In the genomic region with DNA sequence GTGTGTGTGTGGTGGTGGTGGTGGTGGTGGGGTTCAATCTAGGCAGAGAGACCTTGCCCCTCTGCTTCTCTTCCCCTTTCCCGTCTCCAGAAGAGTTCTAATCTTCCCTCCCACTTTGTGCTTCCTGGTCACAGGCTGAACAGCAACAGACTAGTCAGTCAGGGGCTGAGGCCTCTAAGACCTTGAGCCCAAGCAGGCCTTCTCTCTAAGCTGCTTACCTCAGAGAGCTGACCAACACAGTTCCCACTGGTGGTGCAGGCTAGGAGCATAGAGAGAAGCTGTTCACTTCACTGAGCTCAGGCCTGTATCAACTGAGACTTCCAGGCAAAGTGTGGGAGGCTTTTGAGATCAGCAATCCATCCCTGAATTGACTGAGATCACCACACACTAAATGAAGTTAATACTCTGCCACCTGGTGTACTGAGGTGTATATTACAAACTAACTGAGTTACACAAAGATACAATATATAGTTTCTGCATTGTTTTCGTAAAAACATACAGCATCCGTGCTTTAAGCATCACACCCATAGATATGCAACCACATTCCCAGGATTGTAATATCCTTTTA, we compare ENCODE assay signal across 12 mouse cellular contexts.
DNase-seq lines count a peak whose midpoint lies in the region; ATAC-seq and TF ChIP-seq lines count a peak whose summit lies in the region.
"Had no signal": no experiment of that assay in that cellular context is flagged by ENCODE, and none has a peak within 500 bp of the region (broad histone marks: within the 10 kb centered on the region; RNA-seq: fewer than 3 reads in every experiment).

No protein-coding gene starts in this region.

- no peaks in the 10 kb centered on the region for H3K36me3 ChIP-seq in intestine, postnatal 0 days (ENCODE audit: control insufficient read depth, insufficient read depth)
- no peaks in the 10 kb centered on the region for H3K36me3 ChIP-seq in intestine, embryonic 15.5 days
- no peaks in the 10 kb centered on the region for H3K36me3 ChIP-seq in forebrain, embryonic 14.5 days (ENCODE audit: control insufficient read depth, insufficient read depth, low read length)
- H3K36me3 ChIP-seq in midbrain, embryonic 13.5 days: no peaks in the 10 kb centered on the region
- no peaks in the 10 kb centered on the region for H3K36me3 ChIP-seq in heart, embryonic 11.5 days (ENCODE audit: control insufficient read depth, insufficient read depth, low read length)
- H3K36me3 ChIP-seq: embryonic facial prominence, embryonic 13.5 days; neural tube, embryonic 12.5 days had no signal

- no peak overlapping the region for H3K9ac ChIP-seq in intestine, postnatal 0 days (ENCODE audit: low read depth, low read length)
- H3K9ac ChIP-seq in intestine, embryonic 15.5 days: no peak overlapping the region
- no peak overlapping the region for H3K9ac ChIP-seq in forebrain, embryonic 14.5 days (ENCODE audit: low read length)
- H3K9ac ChIP-seq in midbrain, embryonic 13.5 days (replicated peaks): no peak overlapping the region
- no peak overlapping the region for H3K9ac ChIP-seq in heart, embryonic 11.5 days (ENCODE audit: low read depth, low read length)
- H3K9ac ChIP-seq: embryonic facial prominence, embryonic 13.5 days; neural tube, embryonic 12.5 days had no signal

- peak; percentile 35 for TF ChIP-seq CTCF in intestine, postnatal 0 days (IDR thresholded peaks at IDR 0.05; ENCODE audit: low read depth)

- no peak overlapping the region for H3K27ac ChIP-seq in intestine, postnatal 0 days (ENCODE audit: low read depth, low read length)
- H3K27ac ChIP-seq in intestine, embryonic 15.5 days: no peak overlapping the region
- no peak overlapping the region; the same call in 1 of the 2 replicates for H3K27ac ChIP-seq in forebrain, embryonic 14.5 days (ENCODE audit: low read depth, low read length)
- peak overlapping the region; percentile 80 for H3K27ac ChIP-seq in midbrain, embryonic 13.5 days
- no peak overlapping the region for H3K27ac ChIP-seq in heart, embryonic 11.5 days (ENCODE audit: low read depth, low read length)
- H3K27ac ChIP-seq: embryonic facial prominence, embryonic 13.5 days; neural tube, embryonic 12.5 days had no signal

- no peak for ATAC-seq in intestine, postnatal 0 days
- ATAC-seq in intestine, embryonic 15.5 days: no peak
- ATAC-seq in forebrain, embryonic 14.5 days: no peak; the same call in 1 of the 2 replicates
- peak; percentile 53 for ATAC-seq in midbrain, embryonic 13.5 days
- ATAC-seq in heart, embryonic 11.5 days (replicated peaks; ENCODE audit: insufficient number of reproducible peaks, low FRiP score, low TSS enrichment): no peak

- H3K4me2 ChIP-seq in intestine, postnatal 0 days (replicated peaks; ENCODE audit: low read depth): no peak overlapping the region
- no peak overlapping the region for H3K4me2 ChIP-seq in intestine, embryonic 15.5 days (replicated peaks)
- H3K4me2 ChIP-seq in forebrain, embryonic 14.5 days (ENCODE audit: low read length): no peak overlapping the region
- H3K4me2 ChIP-seq in midbrain, embryonic 13.5 days (replicated peaks): no peak overlapping the region
- no peak overlapping the region for H3K4me2 ChIP-seq in heart, embryonic 11.5 days
- H3K4me2 ChIP-seq: embryonic facial prominence, embryonic 13.5 days; neural tube, embryonic 12.5 days had no signal

- H3K4me3 ChIP-seq in intestine, postnatal 0 days (ENCODE audit: low read depth, low read length): no peak overlapping the region
- no peak overlapping the region for H3K4me3 ChIP-seq in intestine, embryonic 15.5 days (replicated peaks)
- H3K4me3 ChIP-seq in forebrain, embryonic 14.5 days (ENCODE audit: low read depth, low read length): no peak overlapping the region
- no peak overlapping the region for H3K4me3 ChIP-seq in midbrain, embryonic 13.5 days (replicated peaks)
- H3K4me3 ChIP-seq in heart, embryonic 11.5 days (ENCODE audit: low read depth, low read length): no peak overlapping the region
- H3K4me3 ChIP-seq: embryonic facial prominence, embryonic 13.5 days; neural tube, embryonic 12.5 days had no signal

- H3K27me3 ChIP-seq in intestine, postnatal 0 days (replicated peaks; ENCODE audit: control insufficient read depth, insufficient read depth, low read length): no peaks in the 10 kb centered on the region
- no peaks in the 10 kb centered on the region for H3K27me3 ChIP-seq in intestine, embryonic 15.5 days (replicated peaks)
- no peaks in the 10 kb centered on the region for H3K27me3 ChIP-seq in forebrain, embryonic 14.5 days (replicated peaks; ENCODE audit: control insufficient read depth, insufficient read depth, low read length)
- no peaks in the 10 kb centered on the region for H3K27me3 ChIP-seq in midbrain, embryonic 13.5 days
- no peaks in the 10 kb centered on the region for H3K27me3 ChIP-seq in heart, embryonic 11.5 days (ENCODE audit: control insufficient read depth, insufficient read depth, low read length)
- H3K27me3 ChIP-seq: embryonic facial prominence, embryonic 13.5 days; neural tube, embryonic 12.5 days had no signal

- WGBS in intestine, postnatal 0 days: 75% methylated on average over 3 of the region's 3 CpGs
- 85% methylated on average over 3 of the region's 3 CpGs for WGBS in intestine, embryonic 15.5 days
- 72% methylated on average over 3 of the region's 3 CpGs for WGBS in forebrain, embryonic 14.5 days
- 70% methylated on average over 3 of the region's 3 CpGs for WGBS in midbrain, embryonic 13.5 days
- 58% methylated on average over 3 of the region's 3 CpGs for WGBS in heart, embryonic 11.5 days (ENCODE audit: insufficient replicate concordance)

- no peaks in the 10 kb centered on the region for H3K9me3 ChIP-seq in intestine, postnatal 0 days (ENCODE audit: control insufficient read depth)
- H3K9me3 ChIP-seq in intestine, embryonic 15.5 days: no peaks in the 10 kb centered on the region
- no peaks in the 10 kb centered on the region for H3K9me3 ChIP-seq in forebrain, embryonic 14.5 days (replicated peaks; ENCODE audit: control insufficient read depth, low read length)
- H3K9me3 ChIP-seq in midbrain, embryonic 13.5 days: no peaks in the 10 kb centered on the region
- no peaks in the 10 kb centered on the region for H3K9me3 ChIP-seq in heart, embryonic 11.5 days (replicated peaks; ENCODE audit: control insufficient read depth, low read length)
- H3K9me3 ChIP-seq: embryonic facial prominence, embryonic 13.5 days; neural tube, embryonic 12.5 days had no signal

- DNase-seq in NIH3T3 (ENCODE audit: low read depth): peak; percentile 7
- peak; percentile 57 for DNase-seq in forebrain, embryonic 14.5 days (ENCODE audit: low spot score)
- DNase-seq in adrenal gland, adult 18-20 months (ENCODE audit: low spot score in 2 of 2): no peak
- DNase-seq: gastrocnemius, postnatal 25 days; kidney, adult 11 months; layer of hippocampus, postnatal 36 days had no signal

- H3K4me1 ChIP-seq in intestine, postnatal 0 days (replicated peaks; ENCODE audit: control insufficient read depth, insufficient read depth, low read length): no peaks in the 10 kb centered on the region
- no peaks in the 10 kb centered on the region for H3K4me1 ChIP-seq in intestine, embryonic 15.5 days (replicated peaks)
- H3K4me1 ChIP-seq in forebrain, embryonic 14.5 days (ENCODE audit: control insufficient read depth, insufficient read depth, low read length): no peaks in the 10 kb centered on the region
- H3K4me1 ChIP-seq in midbrain, embryonic 13.5 days (replicated peaks): peaks cover 33% of the 10 kb centered on the region
- H3K4me1 ChIP-seq in heart, embryonic 11.5 days (ENCODE audit: control insufficient read depth, insufficient read depth, low read length): no peaks in the 10 kb centered on the region
- H3K4me1 ChIP-seq: neural tube, embryonic 12.5 days had no signal

Comparison
In these comparisons a context has a peak if more than half of its experiments do, and no peak if none do; other contexts are left out.
1. DNase-seq: peak in NIH3T3 (single experiment) and forebrain, embryonic 14.5 days (single experiment); none in adrenal gland, adult 18-20 months (0 of 2).